ENCODE assay signal across 12 mouse cellular contexts in the genomic region with DNA sequence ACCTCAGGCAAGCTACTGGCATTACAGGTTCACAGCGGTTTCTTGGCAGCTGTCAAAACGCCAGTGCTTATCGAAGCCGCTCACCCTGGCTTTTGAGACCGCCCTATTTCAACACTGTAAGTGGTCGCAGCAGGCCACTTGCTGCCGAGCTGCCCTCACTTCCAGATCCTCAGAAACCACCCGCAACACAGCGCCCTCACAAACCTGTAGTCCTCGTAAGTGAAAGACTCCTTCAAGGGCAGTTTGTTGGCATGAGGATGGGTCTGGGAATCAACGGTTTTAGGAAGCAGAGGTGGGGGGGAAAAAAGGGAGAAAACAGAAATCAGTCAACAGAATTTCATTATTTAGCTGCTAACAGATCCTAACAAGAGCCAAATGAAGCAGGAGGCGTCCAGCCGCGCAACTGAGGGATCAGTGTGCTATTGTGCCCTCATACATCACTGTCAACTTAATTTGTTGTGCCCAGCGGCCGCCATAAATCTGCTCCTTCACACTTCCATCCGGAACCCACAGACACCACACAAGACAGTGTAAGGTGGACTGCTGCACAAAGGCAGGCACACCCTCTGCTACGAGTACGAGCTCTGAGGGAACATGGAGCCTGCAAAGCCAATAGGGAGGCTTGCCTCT.
DNase-seq lines count a peak whose midpoint lies in the region; ATAC-seq and TF ChIP-seq lines count a peak whose summit lies in the region.
"Had no signal": no experiment of that assay in that cellular context is flagged by ENCODE, and none has a peak within 500 bp of the region (broad histone marks: within the 10 kb centered on the region; RNA-seq: fewer than 3 reads in every experiment).

No protein-coding gene starts in this region.

- DNase-seq in heart, adult 9 months (ENCODE audit: low spot score in 2 of 2): no peak
- DNase-seq in heart, postnatal 0 days (ENCODE audit: low spot score): peak; percentile 70
- DNase-seq in lung, postnatal 0 days (ENCODE audit: low spot score): peak; percentile 65
- DNase-seq in yolk sac, embryonic 10.5 days (ENCODE audit: low spot score): no peak
- DNase-seq in left cerebral cortex, postnatal 10 days (ENCODE audit: extremely low spot score in 1 of 2, low spot score in 2 of 2): no peak
- no peak for DNase-seq in layer of hippocampus, postnatal 10 days (ENCODE audit: low spot score in 2 of 2)
- DNase-seq: cerebellum, adult 11-12 months; kidney, postnatal 36 days; liver, embryonic 13.5 days had no signal

- peak overlapping the region; percentile 22; the same call in 1 of the 2 replicates for H3K9ac ChIP-seq in heart, embryonic 11.5 days (ENCODE audit: low read depth, low read length)
- no peak overlapping the region for H3K9ac ChIP-seq in heart, postnatal 0 days (replicated peaks; ENCODE audit: low read depth, low read length)
- H3K9ac ChIP-seq in lung, postnatal 0 days (replicated peaks; ENCODE audit: low read depth): no peak overlapping the region
- no peak overlapping the region for H3K9ac ChIP-seq in neural tube, embryonic 12.5 days
- H3K9ac ChIP-seq: liver, embryonic 13.5 days had no signal

- no peak for TF ChIP-seq CTCF in heart, postnatal 0 days (IDR thresholded peaks at IDR 0.05; ENCODE audit: low read depth)
- peak; percentile 0; the same call in 1 of the 2 replicates for TF ChIP-seq CTCF in lung, postnatal 0 days (IDR thresholded peaks at IDR 0.05)

- WGBS in heart, embryonic 11.5 days (ENCODE audit: insufficient replicate concordance): 42% methylated on average over 19 of the region's 19 CpGs
- 34% methylated on average over 19 of the region's 19 CpGs for WGBS in heart, postnatal 0 days
- 47% methylated on average over 19 of the region's 19 CpGs for WGBS in lung, postnatal 0 days
- WGBS in neural tube, embryonic 12.5 days: 13% methylated on average over 19 of the region's 19 CpGs

- no peak overlapping the region for H3K27ac ChIP-seq in heart, embryonic 11.5 days (ENCODE audit: low read depth, low read length)
- H3K27ac ChIP-seq in heart, postnatal 0 days (ENCODE audit: low read depth): no peak overlapping the region
- no peak overlapping the region for H3K27ac ChIP-seq in lung, postnatal 0 days (ENCODE audit: low read length)
- H3K27ac ChIP-seq in neural tube, embryonic 12.5 days: no peak overlapping the region
- H3K27ac ChIP-seq: liver, embryonic 13.5 days had no signal

- no peaks in the 10 kb centered on the region for H3K9me3 ChIP-seq in heart, embryonic 11.5 days (replicated peaks; ENCODE audit: control insufficient read depth, low read length)
- no peaks in the 10 kb centered on the region for H3K9me3 ChIP-seq in heart, postnatal 0 days (replicated peaks; ENCODE audit: control insufficient read depth, low read length)
- no peaks in the 10 kb centered on the region for H3K9me3 ChIP-seq in lung, postnatal 0 days (ENCODE audit: low read length)
- H3K9me3 ChIP-seq in neural tube, embryonic 12.5 days: no peaks in the 10 kb centered on the region
- H3K9me3 ChIP-seq: liver, embryonic 13.5 days had no signal

- TF ChIP-seq EP300 in heart, postnatal 0 days (IDR thresholded peaks at IDR 0.05; ENCODE audit: low read depth): no peak
- TF ChIP-seq EP300 in lung, postnatal 0 days (IDR thresholded peaks at IDR 0.05): no peak

- H3K4me2 ChIP-seq in heart, embryonic 11.5 days: peak overlapping the region; percentile 53
- H3K4me2 ChIP-seq in heart, postnatal 0 days (ENCODE audit: low read depth, low read length): peak overlapping the region; percentile 45
- 0 out of 2 replicates have a peak overlapping the region, but pooled peaks have one; percentile 8 for H3K4me2 ChIP-seq in lung, postnatal 0 days (replicated peaks; ENCODE audit: low read depth, low read length)
- peak overlapping the region; percentile 47 for H3K4me2 ChIP-seq in neural tube, embryonic 12.5 days (replicated peaks)
- H3K4me2 ChIP-seq: liver, embryonic 13.5 days had no signal

- no peak for ATAC-seq in heart, embryonic 11.5 days (replicated peaks; ENCODE audit: insufficient number of reproducible peaks, low FRiP score, low TSS enrichment)
- ATAC-seq in heart, postnatal 0 days (ENCODE audit: insufficient read depth, low read depth): peak; percentile 75
- peak; percentile 38; the same call in 1 of the 2 replicates for ATAC-seq in lung, postnatal 0 days
- ATAC-seq in neural tube, embryonic 12.5 days (ENCODE audit: low FRiP score, low read depth): peak; percentile 75; the same call in 1 of the 2 replicates
- ATAC-seq: CD4-positive, CD25-positive, alpha-beta regulatory T cell, adult 4 months had no signal

- H3K36me3 ChIP-seq in heart, embryonic 11.5 days (ENCODE audit: control insufficient read depth, insufficient read depth, low read length): peaks cover 5% of the 10 kb centered on the region
- H3K36me3 ChIP-seq in heart, postnatal 0 days (replicated peaks; ENCODE audit: control insufficient read depth, insufficient read depth, low read length): peaks cover 33% of the 10 kb centered on the region
- no peaks in the 10 kb centered on the region for H3K36me3 ChIP-seq in lung, postnatal 0 days (ENCODE audit: insufficient read depth, low read length)
- H3K36me3 ChIP-seq in neural tube, embryonic 12.5 days: peaks cover 8% of the 10 kb centered on the region; the same call in 1 of the 2 replicates

- no peaks in the 10 kb centered on the region for H3K27me3 ChIP-seq in heart, embryonic 11.5 days (ENCODE audit: control insufficient read depth, insufficient read depth, low read length)
- no peaks in the 10 kb centered on the region for H3K27me3 ChIP-seq in heart, postnatal 0 days (ENCODE audit: control insufficient read depth, insufficient read depth, low read length)
- H3K27me3 ChIP-seq in lung, postnatal 0 days (replicated peaks; ENCODE audit: insufficient read depth, low read length): no peaks in the 10 kb centered on the region
- no peaks in the 10 kb centered on the region for H3K27me3 ChIP-seq in neural tube, embryonic 12.5 days (replicated peaks)
- H3K27me3 ChIP-seq: liver, embryonic 13.5 days had no signal

- peaks cover 11% of the 10 kb centered on the region for H3K4me1 ChIP-seq in heart, embryonic 11.5 days (ENCODE audit: control insufficient read depth, insufficient read depth, low read length)
- H3K4me1 ChIP-seq in heart, postnatal 0 days (ENCODE audit: control insufficient read depth, insufficient read depth): peaks cover 4% of the 10 kb centered on the region
- H3K4me1 ChIP-seq in lung, postnatal 0 days (ENCODE audit: insufficient read depth, low read depth, low read length): no peaks in the 10 kb centered on the region
- peaks cover 20% of the 10 kb centered on the region for H3K4me1 ChIP-seq in neural tube, embryonic 12.5 days

- H3K4me3 ChIP-seq in heart, embryonic 11.5 days (ENCODE audit: low read depth, low read length): no peak overlapping the region
- H3K4me3 ChIP-seq in heart, postnatal 0 days (ENCODE audit: low read depth, low read length): no peak overlapping the region
- no peak overlapping the region for H3K4me3 ChIP-seq in lung, postnatal 0 days (ENCODE audit: low read depth, low read length)
- no peak overlapping the region for H3K4me3 ChIP-seq in neural tube, embryonic 12.5 days
- H3K4me3 ChIP-seq: liver, embryonic 13.5 days had no signal

- intact Hi-C loops in left cerebral cortex, postnatal 10 days (cut with DNase I): no loop called here

Comparison
In these comparisons a context has a peak if more than half of its experiments do, and no peak if none do; other contexts are left out.
1. DNase-seq: peak in heart, postnatal 0 days (single experiment) and lung, postnatal 0 days (single experiment); none in heart, adult 9 months (0 of 2), yolk sac, embryonic 10.5 days (single experiment), left cerebral cortex, postnatal 10 days (0 of 2) and layer of hippocampus, postnatal 10 days (0 of 2).
2. Peak in every context shown above with its lines, with median percentiles within 50 percentile points of each other: H3K4me2 ChIP-seq.